ENCODE assay signal across 24 mouse cellular contexts in genomic region chr5:21156770-21157169, GRCm38 (mm10). TPM values are rescaled to one million over a fixed set of nuclear protein-coding genes. Genes with fewer than 3 reads are reported as not detected.
DNase-seq lines count a peak whose midpoint lies in the region; ATAC-seq lines count a peak whose summit lies in the region.
"Had no signal": no experiment of that assay in that cellular context is flagged by ENCODE, and none has a peak within 500 bp of the region (broad histone marks: within the 10 kb centered on the region; RNA-seq: fewer than 3 reads in every experiment).

No protein-coding gene starts in this region.

- DNase-seq in forebrain, embryonic 14.5 days (ENCODE audit: low spot score): peak; percentile 23
- no peak for DNase-seq in forebrain, embryonic 11.5 days (ENCODE audit: low spot score)
- peak; percentile 78 for DNase-seq in midbrain, embryonic 11.5 days (ENCODE audit: low spot score, missing footprints)
- peak; percentile 40 for DNase-seq in MN1 (ENCODE audit: low spot score)
- DNase-seq in kidney, postnatal 4 days: no peak
- DNase-seq: adrenal gland, adult 2 months; adrenal gland, postnatal 10 days; adrenal gland, postnatal 25 days; B cell, adult 2 months; cerebellum, adult 11-12 months; cerebellum, adult 2 months; cerebellum, adult 9-10 months; cerebellum, postnatal 10 days; cerebellum, postnatal 25 days; forebrain, postnatal 0 days had no signal

- ATAC-seq in forebrain, embryonic 14.5 days: no peak
- no peak for ATAC-seq in forebrain, embryonic 11.5 days (replicated peaks; ENCODE audit: low FRiP score)
- no peak for ATAC-seq in midbrain, embryonic 11.5 days (ENCODE audit: low FRiP score)
- ATAC-seq in midbrain, embryonic 15.5 days (replicated peaks): no peak
- ATAC-seq in neural tube, embryonic 15.5 days (ENCODE audit: low FRiP score): peak; percentile 55; the same call in 1 of the 2 replicates
- ATAC-seq: CD4-positive, CD25-positive, alpha-beta regulatory T cell, adult 4 months; forebrain, embryonic 15.5 days; forebrain, postnatal 0 days had no signal

- whole genome bisulfite sequencing in forebrain, embryonic 14.5 days: 78% methylated on average over 3 of the region's 3 CpGs
- WGBS in forebrain, embryonic 11.5 days: 87% methylated on average over 3 of the region's 3 CpGs
- WGBS in midbrain, embryonic 11.5 days: 91% methylated on average over 3 of the region's 3 CpGs
- 83% methylated on average over 3 of the region's 3 CpGs for WGBS in midbrain, embryonic 15.5 days
- WGBS in neural tube, embryonic 15.5 days: 74% methylated on average over 3 of the region's 3 CpGs

- H3K4me2 ChIP-seq in forebrain, embryonic 14.5 days (ENCODE audit: low read length): no peak overlapping the region
- H3K4me2 ChIP-seq in forebrain, embryonic 11.5 days (ENCODE audit: low read depth, low read length, severe bottlenecking): no peak overlapping the region
- H3K4me2 ChIP-seq in midbrain, embryonic 11.5 days: no peak overlapping the region
- no peak overlapping the region for H3K4me2 ChIP-seq in midbrain, embryonic 15.5 days
- no peak overlapping the region for H3K4me2 ChIP-seq in neural tube, embryonic 15.5 days
- H3K4me2 ChIP-seq: embryonic facial prominence, embryonic 12.5 days; forebrain, embryonic 12.5 days; forebrain, embryonic 15.5 days had no signal

- H3K27me3 ChIP-seq in forebrain, embryonic 14.5 days (replicated peaks; ENCODE audit: control insufficient read depth, insufficient read depth, low read length): no peaks in the 10 kb centered on the region
- H3K27me3 ChIP-seq in forebrain, embryonic 11.5 days (ENCODE audit: control insufficient read depth, insufficient read depth, low read length): no peaks in the 10 kb centered on the region
- no peaks in the 10 kb centered on the region for H3K27me3 ChIP-seq in midbrain, embryonic 11.5 days (ENCODE audit: control insufficient read depth, insufficient read depth, low read length)
- H3K27me3 ChIP-seq in midbrain, embryonic 15.5 days (replicated peaks): no peaks in the 10 kb centered on the region
- no peaks in the 10 kb centered on the region for H3K27me3 ChIP-seq in neural tube, embryonic 15.5 days (replicated peaks)
- H3K27me3 ChIP-seq: CH12.LX; embryonic facial prominence, embryonic 12.5 days; forebrain, embryonic 12.5 days; forebrain, embryonic 15.5 days had no signal

- no peak overlapping the region for H3K4me3 ChIP-seq in forebrain, embryonic 14.5 days (ENCODE audit: low read depth, low read length)
- H3K4me3 ChIP-seq in forebrain, embryonic 11.5 days (ENCODE audit: low read depth, low read length): no peak overlapping the region
- H3K4me3 ChIP-seq in midbrain, embryonic 11.5 days (ENCODE audit: low read depth, low read length): no peak overlapping the region
- H3K4me3 ChIP-seq in midbrain, embryonic 15.5 days: no peak overlapping the region
- no peak overlapping the region for H3K4me3 ChIP-seq in neural tube, embryonic 15.5 days (replicated peaks)
- H3K4me3 ChIP-seq: embryonic facial prominence, embryonic 10.5 days; embryonic facial prominence, embryonic 12.5 days; forebrain, embryonic 12.5 days; forebrain, embryonic 15.5 days had no signal

- no peaks in the 10 kb centered on the region for H3K9me3 ChIP-seq in forebrain, embryonic 14.5 days (replicated peaks; ENCODE audit: control insufficient read depth, low read length)
- no peaks in the 10 kb centered on the region for H3K9me3 ChIP-seq in forebrain, embryonic 11.5 days (ENCODE audit: control insufficient read depth, low read length)
- H3K9me3 ChIP-seq in midbrain, embryonic 11.5 days (ENCODE audit: control insufficient read depth, low read length): no peaks in the 10 kb centered on the region; the same call in 1 of the 2 replicates
- no peaks in the 10 kb centered on the region; the same call in 1 of the 2 replicates for H3K9me3 ChIP-seq in midbrain, embryonic 15.5 days
- H3K9me3 ChIP-seq in neural tube, embryonic 15.5 days (replicated peaks): no peaks in the 10 kb centered on the region
- H3K9me3 ChIP-seq: forebrain, embryonic 12.5 days; forebrain, embryonic 15.5 days had no signal

- no peaks in the 10 kb centered on the region for H3K36me3 ChIP-seq in forebrain, embryonic 14.5 days (ENCODE audit: control insufficient read depth, insufficient read depth, low read length)
- H3K36me3 ChIP-seq in forebrain, embryonic 11.5 days (ENCODE audit: control insufficient read depth, insufficient read depth, low read length): no peaks in the 10 kb centered on the region
- H3K36me3 ChIP-seq in midbrain, embryonic 11.5 days (ENCODE audit: control insufficient read depth, insufficient read depth, low read length): no peaks in the 10 kb centered on the region
- no peaks in the 10 kb centered on the region for H3K36me3 ChIP-seq in midbrain, embryonic 15.5 days (replicated peaks)
- no peaks in the 10 kb centered on the region for H3K36me3 ChIP-seq in neural tube, embryonic 15.5 days
- H3K36me3 ChIP-seq: embryonic facial prominence, embryonic 10.5 days; embryonic facial prominence, embryonic 12.5 days; forebrain, embryonic 12.5 days; forebrain, embryonic 15.5 days; G1E had no signal

- no peaks in the 10 kb centered on the region for H3K4me1 ChIP-seq in forebrain, embryonic 14.5 days (ENCODE audit: control insufficient read depth, insufficient read depth, low read length)
- H3K4me1 ChIP-seq in forebrain, embryonic 11.5 days (replicated peaks; ENCODE audit: control insufficient read depth, insufficient read depth, low read length): no peaks in the 10 kb centered on the region
- H3K4me1 ChIP-seq in midbrain, embryonic 11.5 days (ENCODE audit: control insufficient read depth, insufficient read depth, low read length): no peaks in the 10 kb centered on the region
- no peaks in the 10 kb centered on the region for H3K4me1 ChIP-seq in midbrain, embryonic 15.5 days
- no peaks in the 10 kb centered on the region for H3K4me1 ChIP-seq in neural tube, embryonic 15.5 days
- H3K4me1 ChIP-seq: embryonic facial prominence, embryonic 10.5 days; embryonic facial prominence, embryonic 12.5 days; forebrain, embryonic 12.5 days; forebrain, embryonic 15.5 days had no signal

- no peak overlapping the region for H3K27ac ChIP-seq in forebrain, embryonic 14.5 days (ENCODE audit: low read depth, low read length)
- no peak overlapping the region for H3K27ac ChIP-seq in forebrain, embryonic 11.5 days (ENCODE audit: low read depth, low read length)
- no peak overlapping the region for H3K27ac ChIP-seq in midbrain, embryonic 11.5 days (ENCODE audit: low read depth, low read length)
- no peak overlapping the region for H3K27ac ChIP-seq in midbrain, embryonic 15.5 days
- no peak overlapping the region for H3K27ac ChIP-seq in neural tube, embryonic 15.5 days (replicated peaks)
- H3K27ac ChIP-seq: embryonic facial prominence, embryonic 10.5 days; embryonic facial prominence, embryonic 12.5 days; forebrain, embryonic 12.5 days; forebrain, embryonic 15.5 days had no signal

- H3K9ac ChIP-seq in forebrain, embryonic 14.5 days (ENCODE audit: low read length): no peak overlapping the region
- no peak overlapping the region for H3K9ac ChIP-seq in forebrain, embryonic 11.5 days (ENCODE audit: low read length)
- no peak overlapping the region for H3K9ac ChIP-seq in midbrain, embryonic 11.5 days (ENCODE audit: low read length)
- H3K9ac ChIP-seq in midbrain, embryonic 15.5 days: no peak overlapping the region
- no peak overlapping the region for H3K9ac ChIP-seq in neural tube, embryonic 15.5 days (replicated peaks)
- H3K9ac ChIP-seq: embryonic facial prominence, embryonic 12.5 days; forebrain, embryonic 12.5 days; forebrain, embryonic 15.5 days; forebrain, postnatal 0 days had no signal

RNA-seq across cellular contexts. Expression of gene Gsap, which starts 29.3 kb away (rescaled TPM):
- 7.7 and 8.8 TPM in 2 replicates for polyA plus RNA-seq in forebrain, embryonic 14.5 days (2014; fragmentation: Nextera tagmentation; extraction: Ambion mirVana)
- polyA plus RNA-seq in forebrain, embryonic 11.5 days (2014; fragmentation: Nextera tagmentation; extraction: Ambion mirVana): 1.5 and 1.6 TPM in 2 replicates
- 2.4 TPM in 2 replicates for polyA plus RNA-seq in midbrain, embryonic 11.5 days (2014; fragmentation: Nextera tagmentation; extraction: Ambion mirVana)
- 8.5 and 10.7 TPM in 2 replicates for polyA plus RNA-seq in midbrain, embryonic 15.5 days (2015; fragmentation: Nextera tagmentation; extraction: Ambion mirVana)
- 11.3 and 12.1 TPM in 2 replicates for polyA plus RNA-seq in neural tube, embryonic 15.5 days (2015; fragmentation: Nextera tagmentation; extraction: Ambion mirVana)
- polyA plus RNA-seq: G1E had no signal

Comparison
In these comparisons a context has a peak if more than half of its experiments do, and no peak if none do; other contexts are left out.
1. DNase-seq: peak in forebrain, embryonic 14.5 days (single experiment), midbrain, embryonic 11.5 days (single experiment) and MN1 (single experiment); none in forebrain, embryonic 11.5 days (single experiment) and kidney, postnatal 4 days (0 of 2).